Mouse (Mus musculus) bone marrow macrophage, adult 2 months (primary cell): Measurements from ENCODE around the gene Krt42. TPM values are rescaled to one million over a fixed set of nuclear protein-coding genes. Genes with fewer than 3 reads are reported as not detected.

ENCODE experiments used
- H3K27ac ChIP-seq: 2 replicates; pipeline ENCODE4 v1.5.1; 2012; ENCODE audit warnings: low read depth, low read length; ENCODE audit not compliant: insufficient read depth
- H3K4me1 ChIP-seq: 2 replicates; pipeline ENCODE4 v1.6.1; 2012; ENCODE audit warnings: low read length; ENCODE audit not compliant: control insufficient read depth, insufficient read depth
- H3K4me3 ChIP-seq: 2 replicates; pipeline ENCODE4 v1.5.1; 2012; ENCODE audit warnings: mild to moderate bottlenecking, low read length, moderate library complexity; ENCODE audit not compliant: insufficient read depth
- CTCF ChIP-seq: IDR thresholded peaks from 2 replicates; pipeline ENCODE4 v1.5.1; 2012; ENCODE audit warnings: low read depth, mild to moderate bottlenecking, low read length, moderate library complexity
- POLR2A ChIP-seq: IDR thresholded peaks from 2 replicates; pipeline ENCODE4 v1.6.1; 2012; ENCODE audit warnings: mild to moderate bottlenecking, low read depth, low read length, borderline replicate concordance
- polyA plus RNA-seq: library from polyadenylated mRNA; stranded (reverse); fragments of >200 nt; gene quantifications from 2 replicates; pipeline ENCODE4 v1.2.4, GENCODE M21; 2012; ENCODE audit not compliant: missing spikeins, insufficient read depth, insufficient read length

Gene Krt42
- polyA plus RNA-seq, 1 experiment, result not detected

DNA sequence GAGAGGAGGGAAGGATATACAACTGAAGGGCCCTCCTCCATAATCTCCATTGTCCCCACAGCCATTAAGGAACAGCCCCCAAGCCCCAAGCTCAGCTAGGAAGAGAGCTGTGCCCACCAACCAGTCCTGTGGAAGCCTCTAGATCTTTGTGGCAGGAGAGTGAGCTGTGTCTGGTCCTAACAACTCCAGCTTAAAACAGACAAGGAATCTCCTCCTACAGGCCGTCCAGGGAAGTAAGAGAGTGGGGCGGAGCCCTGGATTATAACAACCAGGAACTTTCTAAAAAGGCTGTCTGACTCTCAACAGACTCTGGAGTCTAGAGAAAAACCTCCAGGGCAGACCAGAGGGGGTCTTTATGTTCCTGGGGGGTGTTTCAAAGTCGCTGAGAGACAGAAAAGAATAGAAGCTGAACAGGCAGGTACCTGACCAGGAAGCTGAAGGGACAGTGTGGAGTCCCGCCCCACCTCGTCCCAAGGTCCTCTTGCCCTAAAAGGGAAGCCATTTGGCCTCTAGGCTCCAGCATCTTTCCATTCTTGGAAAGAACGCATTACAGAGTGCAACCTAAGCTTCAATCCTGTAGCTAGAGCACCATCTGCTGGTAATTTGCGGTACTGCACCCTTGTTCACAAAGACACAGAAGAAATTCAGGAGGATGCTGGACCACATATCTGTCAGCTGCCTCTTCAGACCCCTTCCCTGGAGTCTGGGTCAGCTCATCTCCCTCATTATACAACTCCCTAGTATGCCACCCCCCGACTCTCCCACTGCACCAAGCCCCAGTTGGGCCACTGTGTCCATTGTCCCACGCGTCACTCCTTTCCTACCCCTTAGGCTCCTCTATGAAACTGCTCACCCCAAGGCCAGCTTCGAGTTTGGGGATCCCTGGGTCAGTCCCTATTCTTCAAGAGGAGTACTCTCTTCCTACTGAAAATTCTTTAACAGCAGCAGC is 12.2 kb upstream of the Krt42 start:
- Histone ChIP-seq H3K27ac (no peak overlapping the region), H3K4me1 (no peaks in the 10 kb centered on the region), H3K4me3 (no peak overlapping the region)
- TF ChIP-seq CTCF, result no peak
- TF ChIP-seq POLR2A, result no peak

DNA sequence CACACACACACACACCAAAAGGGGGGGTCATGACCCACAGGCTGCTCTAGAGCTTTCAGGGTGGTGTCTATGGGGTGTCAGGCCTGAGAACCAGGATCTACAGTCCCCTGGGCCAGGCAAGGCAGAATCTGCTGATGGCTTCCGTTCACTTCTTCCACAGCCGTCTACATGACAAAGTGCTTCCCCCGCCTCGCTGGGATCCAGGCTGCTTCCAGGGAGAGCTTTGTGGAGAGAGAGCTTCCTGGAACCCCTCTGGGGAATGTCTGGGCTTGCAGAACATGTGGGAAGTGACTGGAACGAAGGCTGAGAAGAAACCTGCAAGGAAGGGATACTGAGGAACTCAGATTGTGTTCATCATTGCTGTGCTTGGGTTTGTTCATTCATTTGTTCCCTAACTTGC is 9.1 kb upstream of the Krt42 start:
- no peak for TF ChIP-seq POLR2A
- no peaks in the 10 kb centered on the region for H3K4me1 ChIP-seq
- H3K4me3 ChIP-seq, result no peak overlapping the region

DNA sequence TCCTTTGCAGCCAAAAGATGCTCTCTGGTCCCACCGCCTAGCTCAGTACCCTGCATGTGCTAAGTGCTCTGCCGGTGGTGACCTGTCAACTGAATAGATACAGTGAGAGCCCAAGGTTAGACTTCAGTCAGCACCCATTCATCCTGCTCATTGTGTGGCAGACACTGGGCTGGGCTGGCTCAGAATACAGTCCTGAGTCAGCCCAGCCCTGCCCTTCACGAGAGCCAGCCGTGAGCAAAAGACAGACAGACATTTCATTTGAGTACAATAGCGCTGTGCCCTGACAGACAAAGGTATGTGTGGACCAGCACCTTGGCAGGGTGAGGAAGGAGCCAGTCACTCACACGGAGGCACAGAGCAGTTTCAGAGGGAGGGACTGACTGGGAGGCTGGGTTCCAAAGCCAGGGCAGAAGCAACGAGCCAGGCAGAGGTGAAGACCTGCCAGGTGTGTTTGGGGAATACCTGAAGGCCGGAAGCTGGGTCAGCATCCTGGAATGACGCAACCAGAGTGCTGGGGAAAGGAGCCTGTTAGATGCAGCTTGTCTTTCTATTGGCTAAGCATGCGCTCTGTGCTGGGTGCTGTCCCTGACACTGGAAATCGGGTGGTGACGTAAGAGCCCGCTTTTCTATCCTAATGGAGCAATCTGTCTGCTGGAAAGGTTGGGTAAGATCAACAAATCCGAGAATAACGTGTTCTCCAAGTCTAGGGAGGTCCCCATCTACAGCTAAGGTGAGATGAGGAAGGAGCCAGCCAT is 8.2 kb upstream of the Krt42 start:
- Histone ChIP-seq H3K4me1 (no peaks in the 10 kb centered on the region), H3K27ac (no peak overlapping the region), H3K4me3 (no peak overlapping the region)
- TF ChIP-seq CTCF, result no peak
- no peak for TF ChIP-seq POLR2A

More for the DNA sequence above, 9.1 kb upstream of the Krt42 start:
- H3K27ac ChIP-seq, result no peak overlapping the region

DNA sequence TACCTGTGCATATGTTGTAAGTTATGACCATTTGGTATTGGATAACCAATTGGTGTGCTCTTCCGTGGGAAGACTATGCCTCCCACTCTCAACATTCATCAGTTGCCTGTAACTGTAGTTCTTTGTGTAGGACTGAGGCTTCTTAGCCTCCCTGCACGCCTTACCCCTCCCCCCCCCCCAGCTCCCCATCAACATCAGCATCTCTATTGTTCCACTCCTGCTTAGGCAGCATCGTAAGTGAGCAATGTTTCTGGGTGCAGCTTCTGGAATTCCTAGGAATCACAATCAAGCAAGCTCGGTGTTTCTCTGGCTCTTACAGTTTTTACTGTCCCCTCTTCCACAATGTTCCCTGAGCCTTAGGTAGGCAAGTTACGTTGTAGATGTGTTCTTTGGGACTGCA is 5.8 kb upstream of the Krt42 start:
- no peak overlapping the region for H3K4me3 ChIP-seq
- H3K4me1 ChIP-seq, result no peaks in the 10 kb centered on the region
- TF ChIP-seq POLR2A, result no peak
- TF ChIP-seq CTCF, result no peak
- H3K27ac ChIP-seq, result no peak overlapping the region

DNA sequence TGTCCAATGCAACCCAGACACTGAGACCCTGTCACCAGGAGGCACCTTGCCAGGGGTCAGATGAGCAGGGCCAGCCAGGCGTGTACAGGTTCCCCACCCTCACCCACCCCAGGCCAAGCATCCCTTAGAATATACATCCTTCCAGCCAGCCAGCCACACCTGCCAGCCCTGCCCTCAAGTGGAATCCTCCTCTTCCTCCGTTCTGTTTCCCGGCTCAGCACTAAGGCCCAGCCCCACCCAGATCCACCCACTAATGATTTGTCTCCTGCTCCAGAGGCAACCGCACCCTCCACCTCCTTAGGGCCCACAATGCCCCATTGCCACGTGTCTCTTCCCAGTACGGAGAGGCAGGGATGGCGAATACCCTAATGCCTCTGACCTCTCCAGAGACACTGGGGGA is 5.0 kb upstream of the Krt42 start:
- H3K4me3 ChIP-seq, result no peak overlapping the region
- no peaks in the 10 kb centered on the region for H3K4me1 ChIP-seq
- TF ChIP-seq CTCF, result no peak
- no peak for TF ChIP-seq POLR2A
- no peak overlapping the region for H3K27ac ChIP-seq

DNA sequence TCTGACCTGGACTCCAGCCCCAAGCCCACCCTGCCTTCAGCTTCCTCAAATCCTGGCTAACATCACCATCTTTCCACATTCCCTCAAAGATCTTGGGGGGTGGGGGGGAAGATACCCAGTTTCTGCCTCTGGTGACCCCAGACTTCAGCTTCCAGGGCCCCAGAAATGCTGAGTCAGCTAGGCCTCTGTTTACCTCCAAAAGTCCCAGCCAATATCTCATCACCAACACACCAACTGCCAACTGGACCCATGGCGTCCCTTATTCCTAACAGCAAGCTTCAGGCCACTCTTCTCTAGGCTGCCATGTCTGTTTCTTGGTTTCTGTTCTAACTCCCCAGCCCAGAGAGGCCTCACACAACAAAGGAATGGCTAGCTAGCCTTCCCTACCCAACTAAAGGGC is 2.2 kb upstream of the Krt42 start:
- Histone ChIP-seq H3K27ac (no peak overlapping the region), H3K4me3 (no peak overlapping the region), H3K4me1 (no peaks in the 10 kb centered on the region)
- no peak for TF ChIP-seq POLR2A
- TF ChIP-seq CTCF, result no peak

DNA sequence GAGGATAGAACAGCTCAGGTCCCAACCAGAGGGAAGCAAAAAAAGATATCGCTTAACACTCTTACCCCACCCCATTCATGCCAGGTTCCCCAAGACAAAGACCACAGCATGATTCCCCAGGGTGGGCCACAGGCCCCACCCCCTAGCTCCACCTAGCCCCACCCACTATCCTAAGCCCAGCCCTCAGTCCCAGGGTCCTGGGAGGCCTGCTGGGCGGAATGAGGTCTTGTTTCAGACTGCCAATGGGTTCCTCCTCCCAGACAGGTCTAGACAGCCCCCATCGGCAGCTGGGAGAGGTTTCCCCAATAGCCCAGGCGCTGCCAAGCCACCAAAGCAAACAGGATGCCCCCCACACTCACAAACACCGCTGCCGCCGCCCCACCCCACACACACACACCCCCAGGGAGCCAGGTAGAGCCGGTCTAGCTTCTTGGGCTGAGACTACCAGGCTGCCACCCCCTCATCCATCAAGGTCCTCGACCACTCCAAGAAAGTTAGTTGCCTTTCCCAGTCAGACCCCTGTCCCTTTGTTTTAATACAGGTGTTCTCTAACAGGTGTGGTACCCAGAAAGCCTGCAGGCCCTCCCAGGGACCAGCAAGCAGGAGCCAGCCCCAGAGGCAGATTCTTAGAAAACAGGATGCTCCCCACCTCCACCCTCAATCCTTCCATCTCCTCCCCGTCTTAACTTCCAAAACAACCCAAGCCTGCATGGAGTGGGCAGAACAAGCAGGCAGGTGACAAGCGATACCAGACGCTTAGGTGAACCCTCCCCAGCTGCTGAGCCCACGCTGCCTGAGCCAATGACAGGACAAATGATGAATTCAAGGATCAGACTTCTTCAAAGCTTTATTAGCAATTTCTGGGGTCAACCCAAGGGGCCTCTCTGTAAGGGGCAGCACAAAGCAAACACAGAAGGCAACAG is 7.4 kb downstream of the Krt42 start:
- no peak overlapping the region for H3K4me3 ChIP-seq
- H3K27ac ChIP-seq, result no peak overlapping the region
- no peaks in the 10 kb centered on the region for H3K4me1 ChIP-seq
- TF ChIP-seq CTCF (no peak), POLR2A (no peak)

DNA sequence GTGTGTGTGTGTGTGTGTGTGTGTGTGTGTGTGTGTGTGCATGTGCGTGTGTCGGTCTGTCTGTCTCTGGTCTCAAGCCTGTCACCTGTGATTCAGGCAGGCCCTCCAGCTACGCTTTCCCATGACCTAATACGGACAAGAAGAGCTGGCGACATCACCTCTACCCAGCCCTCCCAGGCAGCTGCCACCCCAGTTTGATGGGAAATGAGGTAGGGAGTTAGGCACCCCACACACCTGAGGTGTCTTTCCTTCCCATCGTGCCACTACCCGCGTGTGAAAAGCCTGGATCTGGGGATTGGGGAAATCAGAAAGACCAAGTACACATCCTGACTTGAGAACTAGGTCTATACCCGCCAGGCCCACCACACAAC is 8.5 kb downstream of the Krt42 start:
- H3K4me1 ChIP-seq, result no peaks in the 10 kb centered on the region
- no peak overlapping the region for H3K27ac ChIP-seq
- TF ChIP-seq CTCF, result no peak
- no peak for TF ChIP-seq POLR2A
- no peak overlapping the region for H3K4me3 ChIP-seq

DNA sequence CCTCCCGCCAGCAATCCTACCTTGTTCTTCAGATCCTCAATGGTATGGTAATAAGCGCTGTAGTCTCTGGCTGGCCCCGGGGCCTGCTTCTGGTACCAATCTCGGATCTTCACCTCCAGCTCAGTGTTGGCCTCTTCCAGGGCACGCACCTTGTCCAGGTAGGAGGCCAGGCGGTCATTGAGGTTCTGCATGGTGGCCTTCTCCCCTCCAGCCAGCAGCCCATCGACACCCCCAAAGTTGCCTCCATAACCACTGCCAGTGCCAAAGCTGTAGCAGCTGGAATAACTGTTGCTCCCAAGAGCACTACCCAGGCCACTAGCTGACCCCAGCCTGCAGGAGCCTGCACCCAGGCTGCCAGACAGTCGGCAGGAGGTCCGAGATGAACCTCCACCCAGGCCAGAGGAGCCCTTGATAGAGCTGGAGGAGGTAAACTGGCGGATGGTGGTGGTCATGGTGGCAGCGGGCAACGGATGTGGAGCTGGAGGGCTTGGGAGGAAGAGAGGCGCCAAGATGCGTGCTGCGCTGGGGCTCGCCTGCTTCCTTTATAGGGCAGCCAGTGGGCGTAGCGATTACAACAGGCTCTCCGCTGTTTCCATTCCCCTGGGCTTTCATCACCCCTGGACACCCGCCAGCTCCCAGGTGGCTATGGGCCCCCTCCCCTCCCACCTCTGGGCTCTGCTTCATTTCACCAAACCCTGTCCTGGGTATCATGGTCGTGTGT is 9.0 kb downstream of the Krt42 start, which contains the start of gene Krt17:
TSS of gene Krt17 (minus strand) at position 516 of the 721 bp plus-strand sequence.
- TF ChIP-seq CTCF, result no peak
- H3K4me3 ChIP-seq, result no peak within 1 kb of the TSS
- no peak within 1 kb of the TSS for H3K27ac ChIP-seq
- no peaks in the 10 kb centered on the region for H3K4me1 ChIP-seq

DNA sequence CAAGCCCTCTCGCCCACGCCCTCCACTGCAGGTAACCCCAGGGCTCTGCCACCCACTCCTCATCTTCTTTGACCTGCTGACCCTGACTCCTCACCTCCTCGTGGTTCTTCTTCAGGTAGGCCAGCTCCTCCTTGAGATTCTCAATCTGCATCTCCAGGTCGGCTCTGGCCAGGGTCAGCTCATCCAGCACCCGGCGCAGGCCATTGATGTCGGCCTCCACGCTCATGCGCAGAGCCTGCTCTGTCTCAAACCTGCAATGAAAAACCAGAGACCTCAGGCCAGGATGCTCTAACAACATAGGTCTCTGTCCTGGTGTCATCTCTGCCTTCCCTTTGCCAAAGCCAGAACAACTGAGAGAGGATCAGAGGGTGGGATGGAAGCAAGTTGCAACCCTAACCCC is 10.6 kb downstream of the Krt42 start:
- TF ChIP-seq POLR2A, result no peak
- no peak for TF ChIP-seq CTCF
- Histone ChIP-seq H3K4me3 (no peak overlapping the region), H3K27ac (no peak overlapping the region), H3K4me1 (no peaks in the 10 kb centered on the region)
